Mouse (Mus musculus): ENCODE results near the gene Krtap8-1.

GRCm38 (mm10) chr16:89513431-89513830 is 25.7 kb upstream of the Krtap8-1 start:
- TF ChIP-seq ZC3H11A (IDR thresholded peaks at IDR 0.05; ENCODE audit: borderline replicate concordance, low read depth, low read length) (no peak), CHD2 (IDR thresholded peaks at IDR 0.05; ENCODE audit: low read depth, low read length) (no peak), MAFK (IDR thresholded peaks at IDR 0.05; ENCODE audit: insufficient read depth, low read depth, low read length) (no peak)
